Mouse (Mus musculus) liver, embryonic 11.5 days (tissue): ENCODE results near the gene Gsdma. TPM values are rescaled to one million over a fixed set of nuclear protein-coding genes. Genes with fewer than 3 reads are reported as not detected.
"Not testable (repeated sequence)": the region's sequence is repeated elsewhere in the genome, so short reads cannot be mapped to it uniquely, and the experiment has no call there.

Experiments used
- ATAC-seq: fragments of 200-750 bp; cut with Nextera tagmentation; replicated peaks from 2 replicates; pipeline ENCODE4 v1.8.0; 2017; ENCODE audit warnings: moderate number of reproducible peaks, mild to moderate bottlenecking, moderate TSS enrichment, moderate library complexity; ENCODE audit not compliant: low FRiP score
- DNase-seq: peaks from one replicate; pipeline ENCODE4 v3.0.0-alpha.2; 2017; ENCODE audit warnings: low spot score
- H3K27ac ChIP-seq: fragments of 300-500 bp; sonication (generic); 2 replicates; pipeline ENCODE4 v1.5.1; 2014; ENCODE audit warnings: mild to moderate bottlenecking, low read depth, low read length, control low read depth
- H3K27me3 ChIP-seq: fragments of 300-500 bp; sonication (generic); replicated peaks from 2 replicates; pipeline ENCODE4 v1.6.1; 2014; ENCODE audit warnings: low read length, mixed read lengths; ENCODE audit not compliant: control insufficient read depth, insufficient read depth
- H3K36me3 ChIP-seq: fragments of 300-500 bp; sonication (generic); 2 replicates; pipeline ENCODE4 v1.6.1; 2014; ENCODE audit warnings: mild to moderate bottlenecking, low read length, moderate library complexity, mixed read lengths; ENCODE audit not compliant: control insufficient read depth, insufficient read depth
- H3K4me1 ChIP-seq: fragments of 300-500 bp; sonication (generic); replicated peaks from 2 replicates; pipeline ENCODE4 v1.6.1; 2014; ENCODE audit warnings: low read length, mixed read lengths; ENCODE audit not compliant: control insufficient read depth, insufficient read depth
- H3K4me2 ChIP-seq: fragments of 300-500 bp; sonication (generic); 2 replicates; pipeline ENCODE4 v1.6.1; 2014; ENCODE audit warnings: mild to moderate bottlenecking, control low read depth, moderate library complexity
- H3K4me3 ChIP-seq: fragments of 300-500 bp; sonication (generic); 2 replicates; pipeline ENCODE4 v1.5.1; 2014; ENCODE audit warnings: low read depth, low read length, control low read depth
- H3K9ac ChIP-seq: fragments of 300-500 bp; sonication (generic); 2 replicates; pipeline ENCODE4 v1.6.1; 2014; ENCODE audit warnings: low read depth, low read length, control low read depth
- H3K9me3 ChIP-seq: fragments of 300-500 bp; sonication (generic); 2 replicates; pipeline ENCODE4 v1.6.1; 2016; ENCODE audit warnings: low read length, inconsistent platforms, mixed read lengths; ENCODE audit not compliant: control insufficient read depth
- WGBS: fragments of 180-500 bp; shearing (Covaris S2); extraction: QIAGEN DNeasy Blood & Tissue Kit; methylation state at CpG from one replicate; pipeline ENCODE4 v1.1.7; 2014; 5-methylcytosine and 5-hydroxymethylcytosine counted together
- polyA plus RNA-seq: library from polyadenylated mRNA; unstranded; fragments of >200 nt; fragmentation: Nextera tagmentation; extraction: Ambion mirVana; gene quantifications from 2 replicates; pipeline ENCODE4 v1.2.1, GENCODE M21; 2014

Gsdma gene
- polyA plus RNA-seq, 1 experiment from 2014 or later, result not detected

GRCm38 (mm10) chr11:98637501-98637900 lies 26.6 kb upstream of the Gsdma start:
- Histone ChIP-seq H3K27ac (no peak overlapping the region), H3K4me3 (no peak overlapping the region), H3K27me3 (no peaks in the 10 kb centered on the region), H3K9ac (no peak overlapping the region), H3K9me3 (no peaks in the 10 kb centered on the region), H3K4me2 (no peak overlapping the region), H3K4me1 (no peaks in the 10 kb centered on the region), H3K36me3 (no peaks in the 10 kb centered on the region)
- DNase-seq (no peak), ATAC-seq (no peak)
- WGBS, result 66% methylated on average over 1 of the region's 1 CpGs

GRCm38 (mm10) chr11:98640091-98640490 lies 24.1 kb upstream of the Gsdma start:
- no peak overlapping the region for H3K27ac ChIP-seq
- no peaks in the 10 kb centered on the region for H3K9me3 ChIP-seq
- H3K36me3 ChIP-seq, result no peaks in the 10 kb centered on the region
- no peaks in the 10 kb centered on the region for H3K27me3 ChIP-seq
- no peak overlapping the region for H3K9ac ChIP-seq
- H3K4me2 ChIP-seq, result no peak overlapping the region
- DNase-seq, result no peak
- 31% methylated on average over 5 of the region's 5 CpGs for WGBS
- no peaks in the 10 kb centered on the region for H3K4me1 ChIP-seq
- no peak overlapping the region for H3K4me3 ChIP-seq
- ATAC-seq, result no peak

- H3K4me3 ChIP-seq, result no peak overlapping the region
- H3K4me2 ChIP-seq, result no peak overlapping the region
- DNase-seq (no peak), ATAC-seq (no peak)
- H3K36me3 ChIP-seq, result no peaks in the 10 kb centered on the region
- no peaks in the 10 kb centered on the region for H3K9me3 ChIP-seq
- no peak overlapping the region for H3K27ac ChIP-seq
- H3K27me3 ChIP-seq, result 0 out of 2 replicates have a peak, but pooled peaks cover 4% of the 10 kb centered on the region
- WGBS, result 77% methylated on average over 3 of the region's 3 CpGs
- no peaks in the 10 kb centered on the region for H3K4me1 ChIP-seq
- H3K9ac ChIP-seq, result no peak overlapping the region
Measured at GRCm38 (mm10) chr11:98644757-98645156, 19.4 kb upstream of the Gsdma start.

DNA sequence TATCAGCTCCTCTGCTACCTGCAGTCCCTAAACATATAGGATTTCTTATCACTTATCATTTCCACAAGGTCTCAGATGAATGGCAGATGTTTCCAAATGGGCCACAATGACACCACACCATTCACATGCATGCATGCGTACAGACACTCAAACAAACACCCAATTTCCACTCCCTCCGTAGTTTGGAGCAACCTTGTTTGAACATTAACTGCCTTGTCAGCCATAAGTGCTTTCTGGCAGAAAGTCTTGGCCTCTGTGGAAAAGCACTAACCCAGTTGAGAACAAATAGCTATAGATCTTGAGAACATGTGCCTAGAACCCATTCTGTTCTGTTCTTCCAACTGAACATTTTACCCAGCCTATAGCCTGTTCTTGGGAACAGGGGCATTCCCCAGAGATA lies 18.2 kb upstream of the Gsdma start:
- Histone ChIP-seq H3K36me3 (no peaks in the 10 kb centered on the region), H3K4me1 (no peaks in the 10 kb centered on the region), H3K4me3 (no peak overlapping the region), H3K9me3 (no peaks in the 10 kb centered on the region), H3K27me3 (peaks cover 9% of the 10 kb centered on the region; the same call in 1 of the 2 replicates), H3K27ac (no peak overlapping the region), H3K4me2 (no peak overlapping the region), H3K9ac (no peak overlapping the region)
- ATAC-seq (no peak), DNase-seq (no peak)
- 70% methylated on average over 2 of the region's 2 CpGs for WGBS

GRCm38 (mm10) chr11:98646459-98646858 lies 17.7 kb upstream of the Gsdma start, which contains the start of gene Gsdma2:
TSS of gene Gsdma2 (plus strand) at chr11:98646759.
- no peaks in the 10 kb centered on the region for H3K9me3 ChIP-seq
- peaks cover 9% of the 10 kb centered on the region; the same call in 1 of the 2 replicates for H3K27me3 ChIP-seq
- no peaks in the 10 kb centered on the region for H3K4me1 ChIP-seq
- no peak within 1 kb of the TSS for H3K4me2 ChIP-seq
- no peaks in the 10 kb centered on the region for H3K36me3 ChIP-seq
- no peak within 1 kb of the TSS for H3K27ac ChIP-seq
- H3K4me3 ChIP-seq, result no peak within 1 kb of the TSS
- ATAC-seq (no peak), DNase-seq (no peak)
- 42% methylated on average over 2 of the region's 2 CpGs for WGBS
- H3K9ac ChIP-seq, result no peak within 1 kb of the TSS

DNA sequence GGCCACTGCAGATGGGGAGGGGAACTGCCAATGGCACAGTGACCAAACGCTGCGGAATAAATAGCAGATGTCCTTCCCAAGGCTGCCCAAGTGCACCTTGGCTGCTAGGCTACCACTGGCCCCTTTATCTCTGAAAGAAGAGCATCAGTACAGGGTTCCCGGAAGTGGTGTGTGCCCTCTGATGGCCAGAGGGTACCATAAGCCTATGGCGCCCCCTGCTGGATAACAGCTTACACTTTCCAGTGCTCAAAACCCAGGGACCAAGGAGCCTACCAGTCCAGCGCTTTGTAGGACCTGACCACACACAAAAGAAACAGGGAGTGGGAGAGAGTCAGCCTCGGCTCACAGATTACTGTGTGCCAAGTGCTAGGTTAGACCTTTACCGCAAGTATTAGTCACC lies 9.1 kb upstream of the Gsdma start:
- not testable (repeated sequence) for H3K36me3 ChIP-seq, H3K27ac ChIP-seq, H3K9me3 ChIP-seq, H3K9ac ChIP-seq, H3K27me3 ChIP-seq, H3K4me1 ChIP-seq, H3K4me3 ChIP-seq, H3K4me2 ChIP-seq
- ATAC-seq (peak; percentile 61), DNase-seq (peak; percentile 43)
- 11% methylated on average over 7 of the region's 7 CpGs for WGBS

GRCm38 (mm10) chr11:98660517-98660916 lies 3.6 kb upstream of the Gsdma start:
- WGBS, result 17% methylated on average over 6 of the region's 6 CpGs
- Histone ChIP-seq H3K27me3 (peaks cover 4% of the 10 kb centered on the region), H3K9me3 (no peaks in the 10 kb centered on the region), H3K4me1 (no peaks in the 10 kb centered on the region), H3K9ac (no peak overlapping the region), H3K4me2 (no peak overlapping the region), H3K36me3 (no peaks in the 10 kb centered on the region), H3K4me3 (no peak overlapping the region), H3K27ac (no peak overlapping the region)
- DNase-seq (no peak), ATAC-seq (no peak)

GRCm38 (mm10) chr11:98668984-98669383 lies 4.8 kb downstream of the Gsdma start:
- peaks cover 10% of the 10 kb centered on the region for H3K4me1 ChIP-seq
- no peaks in the 10 kb centered on the region for H3K9me3 ChIP-seq
- DNase-seq, result no peak
- no peak overlapping the region for H3K27ac ChIP-seq
- peaks cover 25% of the 10 kb centered on the region for H3K27me3 ChIP-seq
- no peak overlapping the region for H3K4me3 ChIP-seq
- WGBS, result 43% methylated on average over 2 of the region's 2 CpGs
- H3K36me3 ChIP-seq, result no peaks in the 10 kb centered on the region
- ATAC-seq, result no peak
- H3K9ac ChIP-seq, result no peak overlapping the region
- H3K4me2 ChIP-seq, result no peak overlapping the region

DNA sequence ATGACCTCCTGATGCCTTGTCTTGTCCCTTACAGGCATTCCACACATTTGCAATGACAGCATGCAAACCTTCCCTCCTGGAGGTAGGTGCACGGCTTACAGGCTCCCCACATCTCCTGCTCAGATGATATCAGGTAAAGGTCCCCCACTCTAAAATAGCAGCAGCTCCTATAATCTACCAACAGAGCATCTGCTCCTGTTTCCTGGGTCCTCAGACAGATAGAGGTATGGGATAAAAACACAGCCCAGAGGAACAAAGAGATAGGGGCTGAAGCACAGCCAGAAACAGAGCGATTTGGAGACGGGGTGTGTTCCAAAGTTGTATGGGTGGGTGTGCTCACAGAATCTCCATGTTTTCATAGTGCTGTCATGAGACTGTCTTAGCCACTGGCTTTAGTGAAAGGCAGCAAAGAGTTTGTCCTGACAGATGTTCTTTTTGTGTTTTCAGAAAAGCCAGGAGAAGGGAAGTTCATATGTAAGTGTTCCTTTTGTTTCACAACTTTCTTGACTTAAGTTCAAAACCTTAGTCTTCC lies 7.2 kb downstream of the Gsdma start:
- ATAC-seq (no peak), DNase-seq (no peak)
- Histone ChIP-seq H3K4me1 (peaks cover 10% of the 10 kb centered on the region), H3K4me3 (no peak overlapping the region), H3K9ac (no peak overlapping the region), H3K27me3 (peaks cover 25% of the 10 kb centered on the region), H3K9me3 (no peaks in the 10 kb centered on the region), H3K36me3 (no peaks in the 10 kb centered on the region), H3K4me2 (no peak overlapping the region), H3K27ac (no peak overlapping the region)
- WGBS, result 47% methylated on average over 3 of the region's 3 CpGs
